ENCODE assay signal across 8 mouse cellular contexts in genomic region chr7:79391471-79391870, GRCm38 (mm10). TPM values are rescaled to one million over a fixed set of nuclear protein-coding genes. Genes with fewer than 3 reads are reported as not detected.
DNase-seq lines count a peak whose midpoint lies in the region; ATAC-seq and TF ChIP-seq lines count a peak whose summit lies in the region.

No protein-coding gene starts in this region.

- TF ChIP-seq CTCF in thymus, adult 2 months (IDR thresholded peaks at IDR 0.05; ENCODE audit: borderline replicate concordance, control insufficient read depth, extremely low read depth, insufficient read depth, low read length, poor library complexity): no peak

- peak overlapping the region; percentile 83 for H3K4me3 ChIP-seq in thymus, adult 2 months (ENCODE audit: control insufficient read depth, insufficient read depth, low read length)
- H3K4me3 ChIP-seq in liver, embryonic 11.5 days (ENCODE audit: low read depth, low read length): peak overlapping the region; percentile 72

- H3K9me3 ChIP-seq in liver, embryonic 11.5 days (ENCODE audit: control insufficient read depth, low read length): no peaks in the 10 kb centered on the region

- no peak overlapping the region; the same call in 1 of the 2 replicates for H3K27ac ChIP-seq in thymus, adult 2 months (ENCODE audit: control insufficient read depth, insufficient read depth, low read length)
- peak overlapping the region; percentile 88 for H3K27ac ChIP-seq in liver, embryonic 11.5 days (ENCODE audit: low read depth, low read length)

- DNase-seq in frontal cortex, postnatal 10 days (ENCODE audit: low spot score in 2 of 2): no peak
- no peak for DNase-seq in thymus, adult 2 months
- no peak for DNase-seq in thymus, postnatal 0 days (ENCODE audit: low spot score)
- no peak for DNase-seq in liver, embryonic 11.5 days (ENCODE audit: low spot score)
- peak; percentile 35 for DNase-seq in telencephalon, adult 2 months (ENCODE audit: low read depth, low spot score)
- DNase-seq in urinary bladder, postnatal 10 days (ENCODE audit: low spot score): no peak
- DNase-seq in layer of hippocampus, adult 11-12 months (ENCODE audit: low spot score): no peak

- TF ChIP-seq POLR2A in thymus, adult 2 months (IDR thresholded peaks at IDR 0.05; ENCODE audit: control insufficient read depth, extremely low read depth, insufficient read depth, low read length, poor library complexity): no peak

- no peaks in the 10 kb centered on the region for H3K36me3 ChIP-seq in thymus, adult 2 months (ENCODE audit: control insufficient read depth, insufficient read depth, low read length)
- H3K36me3 ChIP-seq in liver, embryonic 11.5 days (ENCODE audit: control insufficient read depth, insufficient read depth, low read length): peaks cover 2% of the 10 kb centered on the region; the same call in 1 of the 2 replicates

- peak overlapping the region; percentile 84 for H3K9ac ChIP-seq in liver, embryonic 11.5 days (ENCODE audit: low read depth, low read length)

- H3K4me2 ChIP-seq in liver, embryonic 11.5 days: peak overlapping the region; percentile 94

- H3K4me1 ChIP-seq in thymus, adult 2 months (replicated peaks; ENCODE audit: control insufficient read depth, insufficient read depth, low read length): peaks cover 2% of the 10 kb centered on the region
- peaks cover 5% of the 10 kb centered on the region; the same call in 1 of the 2 replicates for H3K4me1 ChIP-seq in liver, embryonic 11.5 days (replicated peaks; ENCODE audit: control insufficient read depth, insufficient read depth, low read length)

- no peaks in the 10 kb centered on the region for H3K27me3 ChIP-seq in thymus, adult 2 months (ENCODE audit: control insufficient read depth, insufficient read depth, low read length)
- H3K27me3 ChIP-seq in liver, embryonic 11.5 days (replicated peaks; ENCODE audit: control insufficient read depth, insufficient read depth, low read length): no peaks in the 10 kb centered on the region

- 25% methylated on average over 3 of the region's 3 CpGs for WGBS in thymus, adult 2 months
- WGBS in liver, embryonic 11.5 days: 12% methylated on average over 3 of the region's 3 CpGs

- ATAC-seq in frontal cortex, adult (ENCODE audit: low TSS enrichment): peak; percentile 25
- 0 out of 2 replicates have a peak, but pooled peaks have one; percentile 0 for ATAC-seq in liver, embryonic 11.5 days (replicated peaks; ENCODE audit: low FRiP score)

RNA-seq across cellular contexts. Expression of gene Fanci, which starts 0.3 kb away (rescaled TPM):
- 7.8 and 10.1 TPM in 2 replicates for polyA plus RNA-seq in thymus, adult 2 months (2012; rRNA removed)
- 9.7 and 9.8 TPM in 2 replicates for polyA plus RNA-seq in thymus, postnatal 0 days (2015; fragmentation: Nextera tagmentation; extraction: Ambion mirVana)
- polyA plus RNA-seq in liver, embryonic 11.5 days (2014; fragmentation: Nextera tagmentation; extraction: Ambion mirVana): 17.2 and 20.9 TPM in 2 replicates

RNA-seq across cellular contexts. Expression of gene Rlbp1, which starts 4.6 kb away (rescaled TPM):
- polyA plus RNA-seq in thymus, adult 2 months (2012; rRNA removed): 0.11 and 0.78 TPM in 2 replicates
- polyA plus RNA-seq in thymus, postnatal 0 days (2015; fragmentation: Nextera tagmentation; extraction: Ambion mirVana): 0.18 and 0.30 TPM in 2 replicates
- 0.45 TPM in 1 of 2 replicates, not detected in the other for polyA plus RNA-seq in liver, embryonic 11.5 days (2014; fragmentation: Nextera tagmentation; extraction: Ambion mirVana)
